Mouse (Mus musculus): ENCODE measurements around the gene Phox2a. TPM values are rescaled to one million over a fixed set of nuclear protein-coding genes. Genes with fewer than 3 reads are reported as not detected.

Gene Phox2a
- polyA plus RNA-seq (2012; rRNA removed) = 0.09 and 0.14 TPM in 2 replicates

DNA sequence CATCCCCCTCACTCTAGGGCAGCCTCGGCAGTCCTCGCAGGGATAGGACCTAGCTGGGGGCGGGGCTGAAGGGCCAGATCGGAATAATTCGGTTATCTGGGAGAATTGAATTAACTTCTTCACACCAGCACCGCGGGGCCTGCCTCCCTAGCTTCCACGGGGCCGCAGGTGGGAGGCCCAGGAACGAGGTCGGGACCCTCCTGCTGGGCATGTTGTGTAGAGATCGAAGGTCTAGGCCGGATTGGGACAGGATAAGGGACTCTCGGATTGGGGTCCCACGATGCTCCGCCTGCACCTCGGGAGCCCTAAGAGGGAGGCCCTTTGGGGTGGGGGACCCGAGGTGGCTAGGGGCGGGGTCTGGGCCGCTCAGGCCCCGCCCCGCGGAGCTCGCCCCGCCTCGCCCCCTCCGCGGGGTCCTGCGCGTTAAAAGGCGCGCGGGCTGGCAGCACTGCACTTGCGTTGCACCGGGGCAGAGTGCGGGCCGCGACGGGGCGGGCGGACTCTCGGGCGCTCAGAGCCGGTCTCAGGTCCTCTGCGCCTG lies at the start of gene Phox2a:
TSS of gene Phox2a (plus strand) at position 453 of the 541 bp plus-strand sequence.
- no peak for DNase-seq (ENCODE audit: low spot score)

GRCm38 (mm10) chr7:101770051-101770450 lies 48.1 kb upstream of the Phox2a start:
- DNase-seq (ENCODE audit: low spot score) = no peak

GRCm38 (mm10) chr7:101771604-101772003 lies 46.5 kb upstream of the Phox2a start:
- no peak for DNase-seq (ENCODE audit: low spot score)

DNA sequence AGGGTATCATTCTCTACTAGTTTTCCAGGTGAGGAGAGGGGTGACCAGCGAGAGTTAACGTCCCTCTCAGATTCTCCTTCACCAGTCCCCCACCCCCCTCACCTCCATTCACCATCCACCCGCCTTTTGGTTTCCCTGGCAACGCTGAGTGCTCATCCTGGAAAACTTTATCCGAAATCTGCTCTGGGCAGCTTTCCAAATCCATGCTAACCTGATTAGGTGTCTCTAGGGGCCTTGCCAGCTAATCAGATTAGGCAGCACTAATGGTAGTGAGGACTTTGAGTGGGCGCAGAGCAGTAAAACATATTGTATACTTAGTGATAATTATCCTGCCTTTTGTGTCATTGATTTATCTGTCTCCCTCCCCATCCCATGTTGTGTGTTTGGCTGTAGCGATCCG lies 45.4 kb upstream of the Phox2a start:
- DNase-seq (ENCODE audit: low spot score) = no peak

- no peak for DNase-seq (ENCODE audit: low spot score)
Observed at GRCm38 (mm10) chr7:101777053-101777452, 41.1 kb upstream of the Phox2a start.

DNA sequence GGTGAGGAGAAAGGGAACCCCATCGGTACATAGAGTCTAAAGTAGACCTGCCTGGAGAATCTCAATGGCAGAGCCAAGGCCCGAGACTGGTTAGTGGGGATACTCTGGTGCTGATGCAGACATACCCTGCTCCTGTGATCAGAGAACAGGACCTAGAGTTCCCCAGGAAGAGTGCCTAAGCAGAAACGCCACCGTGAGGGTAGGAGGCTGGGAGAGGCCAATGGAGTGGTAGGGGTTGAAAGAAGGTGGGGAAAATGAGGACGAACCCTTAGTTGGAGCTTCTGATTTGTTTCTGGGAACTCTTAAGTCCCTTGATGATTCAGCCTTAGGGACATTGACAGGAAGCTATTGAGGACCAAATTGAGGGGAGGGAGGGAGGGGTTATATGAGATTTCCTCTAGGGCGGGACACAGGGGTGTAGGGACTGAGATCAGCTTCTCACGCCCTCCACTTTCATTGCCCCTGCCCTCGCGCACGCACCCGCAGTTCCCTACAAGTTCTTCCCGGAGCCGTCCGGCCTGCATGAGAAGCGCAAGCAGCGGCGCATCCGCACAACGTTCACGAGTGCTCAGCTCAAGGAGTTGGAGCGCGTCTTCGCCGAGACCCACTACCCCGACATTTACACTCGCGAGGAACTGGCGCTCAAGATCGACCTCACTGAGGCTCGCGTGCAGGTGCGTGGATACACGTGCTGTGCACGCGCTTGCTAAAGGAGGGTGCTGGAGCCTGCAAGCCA lies 2.4 kb downstream of the Phox2a start:
- no peak for DNase-seq (ENCODE audit: low spot score)

DNA sequence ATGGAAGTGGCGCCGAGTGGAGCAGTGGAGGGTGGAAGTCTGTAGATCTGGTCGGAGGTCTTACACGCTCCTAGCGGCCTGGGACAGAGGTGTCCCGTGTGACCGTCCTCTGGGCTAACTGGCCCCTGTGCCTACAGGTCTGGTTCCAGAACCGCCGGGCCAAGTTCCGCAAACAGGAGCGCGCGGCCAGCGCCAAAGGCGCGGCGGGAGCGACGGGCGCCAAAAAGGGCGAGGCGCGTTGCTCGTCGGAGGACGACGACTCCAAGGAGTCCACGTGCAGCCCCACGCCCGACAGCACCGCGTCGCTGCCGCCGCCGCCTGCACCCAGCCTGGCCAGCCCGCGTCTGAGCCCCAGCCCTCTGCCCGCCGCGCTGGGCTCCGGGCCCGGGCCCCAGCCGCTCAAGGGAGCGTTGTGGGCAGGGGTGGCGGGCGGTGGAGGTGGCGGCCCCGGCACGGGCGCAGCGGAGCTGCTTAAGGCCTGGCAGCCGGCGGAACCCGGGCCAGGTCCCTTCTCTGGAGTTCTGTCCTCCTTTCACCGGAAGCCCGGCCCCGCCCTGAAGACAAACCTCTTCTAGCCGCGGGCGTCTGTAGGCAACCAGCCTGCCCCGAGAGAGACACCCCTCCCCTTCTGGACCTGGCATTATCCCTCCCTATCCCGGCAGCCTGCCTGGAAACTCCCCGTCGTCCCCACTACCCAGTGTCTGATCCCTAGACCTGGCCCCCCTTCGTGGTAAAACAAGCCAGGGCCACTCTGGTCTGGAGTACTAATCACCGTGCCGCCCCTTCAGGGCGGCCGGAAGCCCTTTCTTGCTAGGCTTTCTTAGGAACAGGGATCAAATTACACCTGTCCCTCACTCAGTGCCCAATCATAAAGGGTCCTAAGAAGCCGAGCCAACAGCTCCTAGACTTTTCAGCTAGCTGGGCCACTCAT lies 3.7 kb downstream of the Phox2a start:
- peak; percentile 53 for DNase-seq (ENCODE audit: low spot score)

GRCm38 (mm10) chr7:101822836-101823757 lies 5.0 kb downstream of the Phox2a start:
- no peak for DNase-seq (ENCODE audit: low spot score)

GRCm38 (mm10) chr7:101823758-101824630 lies 5.9 kb downstream of the Phox2a start:
- DNase-seq (ENCODE audit: low spot score) = no peak

DNA sequence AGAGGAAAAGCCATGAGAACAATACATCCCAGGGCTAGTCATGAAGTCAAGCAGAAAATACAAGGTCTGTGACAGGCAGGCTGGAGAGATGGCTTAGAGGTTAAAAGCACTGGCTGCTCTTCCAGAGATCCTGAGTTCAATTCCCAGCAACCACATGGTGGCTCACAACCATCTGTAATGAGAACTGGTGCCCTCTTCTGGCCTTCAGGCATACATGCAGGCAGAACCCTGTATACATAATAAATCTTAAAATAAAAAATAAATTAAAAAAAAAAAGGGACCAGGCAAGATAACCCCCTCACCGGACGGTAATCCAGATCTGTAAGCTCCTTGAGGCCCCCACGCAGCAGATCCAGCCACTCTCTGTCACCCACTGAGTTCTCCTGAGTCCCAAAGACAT lies 12.3 kb downstream of the Phox2a start:
- no peak for DNase-seq (ENCODE audit: low spot score)

DNA sequence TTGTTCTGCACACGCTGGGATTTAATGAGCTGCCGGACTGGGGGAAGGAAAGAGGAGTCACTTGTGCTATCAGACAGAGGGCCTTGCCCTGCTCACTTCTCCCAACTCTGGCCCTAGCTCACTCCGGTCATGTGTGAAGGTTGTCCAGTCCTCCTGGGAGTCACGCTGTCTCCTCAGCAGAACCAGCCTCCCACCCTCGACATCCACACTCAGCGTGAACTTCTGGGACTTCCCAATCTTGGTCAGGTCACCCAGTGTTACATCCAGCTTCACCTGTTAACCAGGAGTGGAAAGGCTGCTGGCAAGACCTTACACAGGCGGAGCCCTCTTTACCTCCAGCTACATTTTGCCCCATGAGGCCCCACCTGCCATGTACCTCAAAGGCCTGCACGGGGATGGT lies 13.3 kb downstream of the Phox2a start:
- DNase-seq (ENCODE audit: low spot score) = no peak

DNA sequence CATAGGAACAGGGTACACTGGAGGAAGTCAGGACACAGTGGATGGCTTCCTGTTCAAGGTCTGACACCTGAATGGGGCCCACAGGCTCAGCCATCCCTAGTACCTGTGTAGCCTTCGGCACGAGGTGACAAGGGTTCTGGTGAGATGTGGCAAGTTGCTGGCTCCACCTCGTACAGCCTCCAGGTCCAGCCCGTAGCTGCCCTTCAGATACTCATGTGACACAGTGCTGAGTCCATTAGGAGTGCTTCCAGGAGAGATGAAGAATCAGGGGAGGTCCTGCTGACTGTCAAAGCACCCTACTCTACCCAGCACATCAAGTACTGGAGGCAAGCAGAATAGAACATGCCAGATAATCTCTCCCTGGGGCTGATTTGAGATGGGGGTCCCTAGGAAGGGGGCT lies 14.3 kb downstream of the Phox2a start:
- no peak for DNase-seq (ENCODE audit: low spot score)

DNA sequence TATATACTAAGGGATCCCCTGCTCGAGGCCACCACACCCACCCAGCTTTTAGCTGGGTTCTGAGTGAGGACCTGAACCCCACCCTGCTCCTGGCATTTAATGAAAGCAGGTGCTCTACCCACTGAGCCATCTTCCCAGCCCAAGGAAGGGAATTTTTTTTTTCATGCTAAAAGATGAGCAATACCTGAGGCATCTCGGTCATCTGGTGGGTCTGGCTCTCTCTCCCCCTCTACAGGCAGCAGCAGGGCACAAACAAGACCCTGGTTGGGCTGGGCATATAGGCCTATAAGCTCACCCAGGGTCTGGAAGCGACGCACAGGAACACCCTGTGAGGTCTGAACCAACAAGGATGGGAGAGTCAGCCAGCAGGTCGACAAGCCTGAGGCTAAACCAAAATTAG lies 15.2 kb downstream of the Phox2a start:
- no peak for DNase-seq (ENCODE audit: low spot score)

- no peak for DNase-seq (ENCODE audit: low spot score)
Observed at GRCm38 (mm10) chr7:101833916-101834584, 15.9 kb downstream of the Phox2a start.

DNA sequence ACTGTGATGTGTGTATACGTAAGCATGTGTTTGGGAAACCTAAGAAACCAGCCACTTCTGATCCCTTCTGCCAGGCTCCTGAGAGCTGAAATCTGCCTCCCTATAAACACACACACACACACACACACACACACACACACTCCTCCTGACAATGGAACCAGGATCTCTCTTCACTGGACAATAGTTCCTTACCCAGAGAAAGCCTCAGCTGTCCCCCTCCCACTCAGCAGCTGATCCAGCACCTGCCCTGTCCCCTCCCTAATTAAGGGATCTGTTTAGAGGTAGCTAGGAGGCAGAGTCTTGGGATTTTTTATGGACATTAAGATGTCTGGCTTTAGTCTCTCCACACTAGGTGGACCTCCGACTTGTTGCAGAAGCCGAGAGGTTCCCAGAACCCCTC lies 16.8 kb downstream of the Phox2a start:
- no peak for DNase-seq (ENCODE audit: low spot score)

DNA sequence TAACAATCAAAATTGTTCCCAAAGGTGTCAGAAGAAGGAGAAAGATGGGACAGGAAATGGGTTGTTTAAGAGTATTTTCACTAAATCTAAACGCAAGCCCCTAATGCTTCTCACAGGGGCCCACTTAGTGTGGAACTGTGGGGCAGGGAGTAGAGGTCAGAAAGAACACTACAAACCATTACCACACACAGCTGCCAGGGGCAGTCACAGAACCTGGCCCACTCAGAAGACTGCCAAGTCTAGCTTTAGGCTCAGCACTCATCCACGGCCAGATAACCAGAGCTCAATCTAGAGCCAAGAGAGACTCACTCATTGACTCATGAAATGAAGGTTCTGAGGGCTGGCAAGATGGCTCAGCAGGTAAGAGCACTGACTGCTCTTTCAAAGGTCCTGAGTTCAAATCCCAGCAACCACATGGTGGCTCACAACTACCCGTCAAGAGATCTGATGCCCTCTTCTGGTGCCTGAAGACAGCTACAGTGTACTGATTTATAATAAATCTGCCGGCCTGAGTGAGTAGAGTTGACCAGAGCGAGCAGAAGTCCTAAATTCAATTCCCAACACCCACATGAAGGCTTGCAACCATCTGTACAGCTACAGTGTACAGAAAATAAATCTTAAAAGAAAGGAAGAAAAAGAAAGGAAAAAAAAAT lies 17.5 kb downstream of the Phox2a start:
- no peak for DNase-seq (ENCODE audit: low spot score)

DNA sequence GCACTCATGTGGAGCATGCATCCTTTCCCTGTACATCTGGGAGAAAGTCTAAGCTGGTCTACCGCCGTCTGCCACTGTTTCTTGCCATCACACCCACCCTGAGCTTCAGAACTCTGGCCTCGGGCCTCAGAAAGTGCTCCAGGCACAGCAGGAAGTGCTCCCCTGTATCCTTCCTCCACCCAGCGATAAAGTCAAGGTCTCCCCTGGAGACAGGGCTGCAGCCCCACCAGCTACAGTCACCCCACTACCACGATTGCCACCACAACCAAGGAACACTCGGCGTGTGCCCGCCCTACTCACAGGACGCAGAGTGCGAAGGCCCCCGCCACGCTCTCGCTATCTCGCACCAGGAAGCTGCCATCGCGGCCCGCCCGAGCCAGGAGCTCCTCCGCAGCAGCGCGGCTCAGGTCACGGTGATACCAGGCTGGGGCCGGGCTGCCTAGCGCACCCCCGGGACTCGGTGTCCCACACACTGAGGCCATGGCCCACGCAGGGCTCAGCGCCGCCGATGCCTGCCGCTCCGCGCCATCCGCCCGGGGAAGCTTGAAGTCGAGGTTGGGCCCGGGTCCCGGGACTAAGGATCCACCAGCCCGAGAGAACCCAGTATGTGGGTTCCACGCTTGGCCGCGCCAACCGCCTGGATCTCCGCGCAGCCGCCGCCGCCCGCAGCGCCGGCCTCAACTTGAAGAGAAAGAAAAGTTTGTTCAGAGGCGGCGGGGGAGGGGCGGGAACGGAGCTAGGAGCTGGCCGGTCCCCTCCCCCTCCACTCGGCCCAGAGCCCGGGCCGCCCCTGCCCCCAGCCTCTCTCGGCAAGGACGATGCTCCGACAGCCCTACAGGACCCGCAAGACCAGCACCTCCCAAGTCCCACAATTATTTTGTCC lies 18.4 kb downstream of the Phox2a start:
- peak; percentile 56 for DNase-seq (ENCODE audit: low spot score)

DNA sequence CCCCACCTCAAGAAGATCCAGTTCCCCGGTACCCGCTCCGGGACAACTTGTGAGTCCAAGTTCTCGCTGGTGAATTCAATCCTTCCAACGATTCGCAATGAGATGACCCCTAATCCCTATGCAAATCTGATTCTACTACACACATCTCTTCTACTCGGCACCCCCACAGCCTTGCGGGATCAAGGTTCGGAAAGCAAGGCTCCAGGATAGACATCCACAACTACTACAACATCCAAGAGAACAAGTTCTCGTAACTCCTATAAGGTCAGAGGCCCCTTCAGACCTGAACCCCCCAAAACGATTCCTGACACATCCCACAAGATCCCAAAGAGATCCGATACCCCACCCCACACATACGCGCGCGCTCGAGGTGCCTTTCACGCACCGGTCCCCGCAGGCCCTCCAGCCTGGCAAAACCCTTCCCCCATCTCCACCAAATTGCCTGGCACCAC lies 19.1 kb downstream of the Phox2a start:
- peak; percentile 74 for DNase-seq (ENCODE audit: low spot score)

All from urinary bladder, adult 2 months (tissue).